Comparison of ENCODE assay signal across 27 mouse cellular contexts in the genomic region with DNA sequence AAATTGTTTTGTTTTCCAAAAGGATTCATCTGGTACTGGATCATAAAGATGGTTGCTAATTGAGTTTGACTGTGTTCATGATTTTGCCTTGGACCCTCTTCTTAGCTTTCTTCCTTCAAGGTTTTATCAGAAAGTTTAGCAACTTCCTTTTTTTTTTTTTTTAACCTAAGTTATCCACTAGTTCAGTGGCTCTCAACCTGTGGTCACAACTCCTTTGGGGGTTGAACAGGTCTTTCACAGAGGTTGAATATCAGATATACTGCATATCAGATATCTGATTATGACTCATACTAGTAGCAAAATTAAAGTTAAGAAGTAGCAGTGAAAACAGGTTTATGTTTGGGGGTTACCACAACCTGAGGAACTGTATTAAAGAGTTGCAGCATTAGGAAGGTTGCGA.
DNase-seq lines count a peak whose midpoint lies in the region; ATAC-seq and TF ChIP-seq lines count a peak whose summit lies in the region.
"Had no signal": no experiment of that assay in that cellular context is flagged by ENCODE, and none has a peak within 500 bp of the region (broad histone marks: within the 10 kb centered on the region; RNA-seq: fewer than 3 reads in every experiment).

No protein-coding gene starts in this region.

- peak; percentile 36; the same call in 1 of the 2 replicates for ATAC-seq in common myeloid progenitor, adult 5-6 weeks (replicated peaks; ENCODE audit: low read depth, poor library complexity, severe bottlenecking)
- peak; percentile 43; the same call in 1 of the 2 replicates for ATAC-seq in megakaryocyte, adult 5-6 weeks (ENCODE audit: poor library complexity, severe bottlenecking)
- ATAC-seq: CD4-positive, CD25-positive, alpha-beta regulatory T cell, adult 4 months; forebrain, embryonic 13.5 days; forebrain, embryonic 16.5 days; hindbrain, embryonic 16.5 days; intestine, embryonic 16.5 days had no signal

- TF ChIP-seq POLR2A in CH12.LX (IDR thresholded peaks at IDR 0.05; ENCODE audit: low read depth, low read length): no peak

- no peak for TF ChIP-seq RAD21 in CH12.LX (IDR thresholded peaks at IDR 0.05; ENCODE audit: low read depth, low read length)

- H3K36me3 ChIP-seq in CH12.LX (replicated peaks in 1 of 2; ENCODE audit: control insufficient read depth in 1 of 2, insufficient read depth in 1 of 2, low read length in 1 of 2): no peaks in the 10 kb centered on the region
- H3K36me3 ChIP-seq: embryonic facial prominence, embryonic 13.5 days; hindbrain, embryonic 10.5 days; hindbrain, embryonic 13.5 days had no signal

- in situ Hi-C loops in CH12.LX (cut with MboI; ENCODE audit: low pct_ligation_motif_present, low pct_unique_long_range_greater_than_20kb, low sequenced_read_pairs): no loop called here

- no peak overlapping the region for H3K4me2 ChIP-seq in CH12.LX (ENCODE audit: insufficient read depth, low read depth, poor library complexity, severe bottlenecking)
- H3K4me2 ChIP-seq: embryonic facial prominence, embryonic 13.5 days; forebrain, embryonic 13.5 days; hindbrain, embryonic 13.5 days had no signal

- no peaks in the 10 kb centered on the region for H3K27me3 ChIP-seq in CH12.LX (replicated peaks)
- H3K27me3 ChIP-seq: embryonic facial prominence, embryonic 13.5 days; forebrain, embryonic 13.5 days; hindbrain, embryonic 13.5 days had no signal

- H3K27ac ChIP-seq in CH12.LX (ENCODE audit: insufficient read depth, low read depth): no peak overlapping the region
- H3K27ac ChIP-seq: embryonic facial prominence, embryonic 10.5 days; embryonic facial prominence, embryonic 13.5 days; forebrain, embryonic 13.5 days; heart, adult 2 months; heart, embryonic 10.5 days; hindbrain, embryonic 10.5 days; hindbrain, embryonic 13.5 days had no signal

- H3K4me3 ChIP-seq in CH12.LX (replicated peaks in 1 of 3; ENCODE audit: low read depth in 2 of 3, low read length in 2 of 3, poor library complexity in 1 of 3): no peak overlapping the region
- H3K4me3 ChIP-seq: embryonic facial prominence, embryonic 10.5 days; embryonic facial prominence, embryonic 13.5 days; erythroblast, embryonic 14.5 days; forebrain, embryonic 13.5 days; heart, adult 2 months; heart, embryonic 10.5 days; hindbrain, embryonic 10.5 days; hindbrain, embryonic 13.5 days had no signal

- dilution Hi-C loops in CH12.LX (cut with MboI; ENCODE audit: extremely low pct_ligation_motif_present, extremely low pct_unique_long_range_greater_than_20kb, low sequenced_read_pairs): no loop called here

- H3K9ac ChIP-seq in CH12.LX (ENCODE audit: insufficient read depth, low read depth): no peak overlapping the region
- H3K9ac ChIP-seq: embryonic facial prominence, embryonic 13.5 days; forebrain, embryonic 13.5 days; hindbrain, embryonic 13.5 days had no signal

- no peak for TF ChIP-seq CTCF in CH12.LX (conservative IDR thresholded peaks at IDR 0.05 in 1 of 2, IDR thresholded peaks at IDR 0.05 in 1 of 2; ENCODE audit: low read depth in 2 of 2, low read length in 2 of 2)

- peak; percentile 6 for DNase-seq in CH12.LX (ENCODE audit: extremely low read depth)
- DNase-seq in gastrocnemius, postnatal 10 days: no peak
- DNase-seq in gastrocnemius, postnatal 4 days (ENCODE audit: low spot score in 2 of 2): no peak
- DNase-seq in right cerebral cortex, postnatal 36 days (ENCODE audit: low spot score in 2 of 2): no peak
- DNase-seq in lung, postnatal 14 days: no peak
- DNase-seq: adrenal gland, adult 2 months; adrenal gland, postnatal 14 days; cerebellum, adult 11 months; cerebellum, adult 2 months; cerebellum, adult 9-11 months; cerebellum, postnatal 25 days; embryo, embryonic 11 days; gastrocnemius, postnatal 14 days; heart, adult 2 months had no signal

- H3K79me2 ChIP-seq in CH12.LX (replicated peaks; ENCODE audit: control insufficient read depth, extremely low read depth, insufficient read depth, poor library complexity, severe bottlenecking): no peaks in the 10 kb centered on the region

- no peaks in the 10 kb centered on the region for H3K9me3 ChIP-seq in CH12.LX (replicated peaks; ENCODE audit: low read length)
- H3K9me3 ChIP-seq: embryonic facial prominence, embryonic 10.5 days; embryonic facial prominence, embryonic 13.5 days; forebrain, embryonic 13.5 days; heart, embryonic 10.5 days; hindbrain, embryonic 10.5 days; hindbrain, embryonic 13.5 days had no signal

- H3K4me1 ChIP-seq in CH12.LX (ENCODE audit: control insufficient read depth in 1 of 2, insufficient read depth in 2 of 2): no peaks in the 10 kb centered on the region
- H3K4me1 ChIP-seq: embryonic facial prominence, embryonic 10.5 days; embryonic facial prominence, embryonic 13.5 days; forebrain, embryonic 13.5 days; heart, embryonic 10.5 days; hindbrain, embryonic 10.5 days; hindbrain, embryonic 13.5 days had no signal

- TF ChIP-seq EP300 in CH12.LX (IDR thresholded peaks at IDR 0.05; ENCODE audit: low read length): no peak

TF ChIP-seq in CH12.LX, 34 proteins besides CTCF, POLR2A, EP300 and RAD21:
- TF ChIP-seq ZNF384 (IDR thresholded peaks at IDR 0.05; ENCODE audit: low read depth, low read length) (peak; percentile 18; the same call in 1 of the 2 replicates), POLR2AphosphoS2 (IDR thresholded peaks at IDR 0.05; ENCODE audit: low read depth, low read length) (no peak)
